Mouse (Mus musculus): Measurements from ENCODE around the gene Kmt2c. TPM values are rescaled to one million over a fixed set of nuclear protein-coding genes. Genes with fewer than 3 reads are reported as not detected.
A peak's percentile ranks its signal among the peaks of the same experiment; 100 is the strongest.

The Kmt2c gene
- polyA plus RNA-seq, 1 experiment, result 9.3 TPM

DNA sequence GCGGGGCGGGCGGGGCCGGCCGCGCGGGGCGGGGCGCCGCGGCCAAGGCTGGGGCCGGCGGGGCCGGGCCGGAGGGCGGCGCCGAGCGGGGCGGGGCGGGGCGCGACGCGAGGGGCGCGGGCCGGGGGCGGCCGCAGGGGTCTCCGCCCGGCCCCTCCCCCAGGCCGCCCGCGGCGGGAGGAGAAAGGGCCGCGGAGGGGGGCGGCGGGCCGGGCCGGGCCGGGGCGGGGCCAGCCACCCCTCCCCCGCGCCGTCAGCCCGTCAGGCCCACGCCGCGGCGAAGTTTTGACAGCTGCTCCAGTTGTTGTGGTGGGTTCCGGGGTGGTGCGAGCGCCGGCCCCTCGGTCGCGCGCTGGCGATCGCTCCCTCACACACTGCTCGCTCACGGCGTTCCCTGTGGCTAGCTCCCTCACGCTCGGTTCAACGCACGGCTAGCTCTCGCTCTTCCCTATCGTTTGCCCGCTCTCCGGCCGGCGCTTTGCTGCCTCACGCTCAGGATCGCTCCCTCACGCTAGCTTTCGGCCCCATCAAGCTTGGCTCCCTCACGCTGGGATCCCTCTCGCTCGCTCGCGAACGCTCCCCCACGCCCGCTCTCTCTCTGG lies 339 bp upstream of the Kmt2c start:
- no peaks in the 10 kb centered on the region for H3K27me3 ChIP-seq (ENCODE audit: control insufficient read depth, insufficient read depth, low read length)
- H3K4me1 ChIP-seq (ENCODE audit: control insufficient read depth, insufficient read depth, insufficient read length, low read length), result no peaks in the 10 kb centered on the region
- H3K36me3 ChIP-seq (ENCODE audit: control insufficient read depth, insufficient read depth, low read length), result no peaks in the 10 kb centered on the region
- no peak; the same call in 1 of the 2 replicates for TF ChIP-seq POLR2A (IDR thresholded peaks at IDR 0.05; ENCODE audit: low read depth, low read length)
- TF ChIP-seq CTCF (IDR thresholded peaks at IDR 0.05; ENCODE audit: extremely low read depth, insufficient read length, insufficient replicate concordance, low read depth, low read length), result no peak
- 6% methylated on average over 85 of the region's 87 CpGs for WGBS
- peak overlapping the region; percentile 91 for H3K4me3 ChIP-seq (ENCODE audit: low read depth, low read length)
- H3K27ac ChIP-seq (ENCODE audit: insufficient read depth, low read depth, low read length), result peak overlapping the region; percentile 100

GRCm38 (mm10) chr5:25497720-25498345 lies 750 bp downstream of the Kmt2c start:
- Histone ChIP-seq H3K4me1 (ENCODE audit: control insufficient read depth, insufficient read depth, insufficient read length, low read length) (no peaks in the 10 kb centered on the region), H3K36me3 (ENCODE audit: control insufficient read depth, insufficient read depth, low read length) (no peaks in the 10 kb centered on the region), H3K4me3 (ENCODE audit: low read depth, low read length) (peak overlapping the region; percentile 91), H3K27me3 (ENCODE audit: control insufficient read depth, insufficient read depth, low read length) (no peaks in the 10 kb centered on the region), H3K27ac (ENCODE audit: insufficient read depth, low read depth, low read length) (peak overlapping the region; percentile 83)
- no peak for TF ChIP-seq POLR2A (IDR thresholded peaks at IDR 0.05; ENCODE audit: low read depth, low read length)
- TF ChIP-seq CTCF (IDR thresholded peaks at IDR 0.05; ENCODE audit: extremely low read depth, insufficient read length, insufficient replicate concordance, low read depth, low read length), result no peak
- WGBS, result under 1% methylated on average over 78 of the region's 78 CpGs

DNA sequence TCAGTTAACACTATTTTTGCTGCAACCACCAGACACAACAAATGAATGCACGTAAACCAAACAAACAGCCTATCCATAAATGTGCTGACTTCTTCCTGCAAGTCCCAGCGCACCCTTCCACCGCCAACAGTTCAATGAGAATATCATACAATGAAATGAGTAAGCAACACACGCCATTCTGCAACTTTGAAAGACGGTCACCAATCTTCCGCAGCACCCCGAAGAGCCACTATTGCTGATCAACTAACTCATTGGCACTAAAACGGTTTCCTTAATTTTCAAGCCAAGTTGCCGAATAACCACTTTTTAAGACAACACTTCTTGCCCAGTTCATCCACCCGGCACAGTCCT lies 1.2 kb downstream of the Kmt2c start:
- H3K27ac ChIP-seq (ENCODE audit: insufficient read depth, low read depth, low read length), result peak overlapping the region; percentile 83
- no peak for TF ChIP-seq POLR2A (IDR thresholded peaks at IDR 0.05; ENCODE audit: low read depth, low read length)
- no peak for TF ChIP-seq CTCF (IDR thresholded peaks at IDR 0.05; ENCODE audit: extremely low read depth, insufficient read length, insufficient replicate concordance, low read depth, low read length)
- H3K27me3 ChIP-seq (ENCODE audit: control insufficient read depth, insufficient read depth, low read length), result no peaks in the 10 kb centered on the region
- H3K4me1 ChIP-seq (ENCODE audit: control insufficient read depth, insufficient read depth, insufficient read length, low read length), result no peaks in the 10 kb centered on the region
- WGBS, result 2% methylated on average over 10 of the region's 10 CpGs
- H3K4me3 ChIP-seq (ENCODE audit: low read depth, low read length), result peak overlapping the region; percentile 91
- no peaks in the 10 kb centered on the region for H3K36me3 ChIP-seq (ENCODE audit: control insufficient read depth, insufficient read depth, low read length)

- WGBS, result 37% methylated on average over 2 of the region's 2 CpGs
- H3K27me3 ChIP-seq (ENCODE audit: control insufficient read depth, insufficient read depth, low read length), result no peaks in the 10 kb centered on the region
- TF ChIP-seq POLR2A (IDR thresholded peaks at IDR 0.05; ENCODE audit: low read depth, low read length) (no peak), CTCF (IDR thresholded peaks at IDR 0.05; ENCODE audit: extremely low read depth, insufficient read length, insufficient replicate concordance, low read depth, low read length) (no peak)
- H3K4me1 ChIP-seq (ENCODE audit: control insufficient read depth, insufficient read depth, insufficient read length, low read length), result peaks cover 2% of the 10 kb centered on the region; the same call in 1 of the 2 replicates
- no peak overlapping the region for H3K27ac ChIP-seq (ENCODE audit: insufficient read depth, low read depth, low read length)
- no peaks in the 10 kb centered on the region for H3K36me3 ChIP-seq (ENCODE audit: control insufficient read depth, insufficient read depth, low read length)
- no peak overlapping the region for H3K4me3 ChIP-seq (ENCODE audit: low read depth, low read length)
Measured at GRCm38 (mm10) chr5:25496652-25497051, 1.9 kb downstream of the Kmt2c start.

GRCm38 (mm10) chr5:25478863-25479262 lies 19.7 kb downstream of the Kmt2c start:
- no peaks in the 10 kb centered on the region for H3K27me3 ChIP-seq (ENCODE audit: control insufficient read depth, insufficient read depth, low read length)
- TF ChIP-seq CTCF (IDR thresholded peaks at IDR 0.05; ENCODE audit: extremely low read depth, insufficient read length, insufficient replicate concordance, low read depth, low read length), result no peak
- TF ChIP-seq POLR2A (IDR thresholded peaks at IDR 0.05; ENCODE audit: low read depth, low read length), result no peak
- H3K36me3 ChIP-seq (ENCODE audit: control insufficient read depth, insufficient read depth, low read length), result no peaks in the 10 kb centered on the region
- no peaks in the 10 kb centered on the region for H3K4me1 ChIP-seq (ENCODE audit: control insufficient read depth, insufficient read depth, insufficient read length, low read length)
- H3K4me3 ChIP-seq (ENCODE audit: low read depth, low read length), result no peak overlapping the region
- H3K27ac ChIP-seq (ENCODE audit: insufficient read depth, low read depth, low read length), result no peak overlapping the region

- Histone ChIP-seq H3K4me1 (ENCODE audit: control insufficient read depth, insufficient read depth, insufficient read length, low read length) (no peaks in the 10 kb centered on the region), H3K36me3 (ENCODE audit: control insufficient read depth, insufficient read depth, low read length) (no peaks in the 10 kb centered on the region), H3K27me3 (ENCODE audit: control insufficient read depth, insufficient read depth, low read length) (no peaks in the 10 kb centered on the region), H3K27ac (ENCODE audit: insufficient read depth, low read depth, low read length) (no peak overlapping the region), H3K4me3 (ENCODE audit: low read depth, low read length) (no peak overlapping the region)
- WGBS, result 73% methylated on average over 2 of the region's 2 CpGs
- no peak for TF ChIP-seq POLR2A (IDR thresholded peaks at IDR 0.05; ENCODE audit: low read depth, low read length)
- TF ChIP-seq CTCF (IDR thresholded peaks at IDR 0.05; ENCODE audit: extremely low read depth, insufficient read length, insufficient replicate concordance, low read depth, low read length), result no peak
Measured at GRCm38 (mm10) chr5:25475789-25476188, 22.8 kb downstream of the Kmt2c start.

- no peaks in the 10 kb centered on the region for H3K4me1 ChIP-seq (ENCODE audit: control insufficient read depth, insufficient read depth, insufficient read length, low read length)
- H3K27me3 ChIP-seq (ENCODE audit: control insufficient read depth, insufficient read depth, low read length), result no peaks in the 10 kb centered on the region
- WGBS, result 9% methylated on average over 6 of the region's 6 CpGs
- peak overlapping the region; percentile 32; the same call in 1 of the 2 replicates for H3K4me3 ChIP-seq (ENCODE audit: low read depth, low read length)
- H3K27ac ChIP-seq (ENCODE audit: insufficient read depth, low read depth, low read length), result no peak overlapping the region
- no peaks in the 10 kb centered on the region for H3K36me3 ChIP-seq (ENCODE audit: control insufficient read depth, insufficient read depth, low read length)
- TF ChIP-seq CTCF (IDR thresholded peaks at IDR 0.05; ENCODE audit: extremely low read depth, insufficient read length, insufficient replicate concordance, low read depth, low read length) (no peak), POLR2A (IDR thresholded peaks at IDR 0.05; ENCODE audit: low read depth, low read length) (no peak)
Measured at GRCm38 (mm10) chr5:25472070-25472469, 26.5 kb downstream of the Kmt2c start.

Measured in small intestine, adult 2 months (tissue).